Mouse (Mus musculus) midbrain, embryonic 14.5 days (tissue): ENCODE measurements around the gene Avil. TPM values are rescaled to one million over a fixed set of nuclear protein-coding genes. Genes with fewer than 3 reads are reported as not detected.
A peak's percentile ranks its signal among the peaks of the same experiment; 100 is the strongest.

ENCODE experiments used
- ATAC-seq: fragments of 200-750 bp; cut with Nextera tagmentation; 2 replicates; pipeline ENCODE4 v1.8.0; 2017; ENCODE audit warnings: moderate number of reproducible peaks, moderate library complexity; ENCODE audit not compliant: low FRiP score, low TSS enrichment
- DNase-seq: peaks from one replicate; pipeline ENCODE4 v3.0.0-alpha.2; 2015
- H3K27ac ChIP-seq: fragments of 300-500 bp; sonication (generic); replicated peaks from 2 replicates; pipeline ENCODE4 v1.5.1; 2014; ENCODE audit warnings: mild to moderate bottlenecking, low read depth, low read length, moderate library complexity
- H3K27me3 ChIP-seq: fragments of 300-500 bp; sonication (generic); 2 replicates; pipeline ENCODE4 v1.6.1; 2014; ENCODE audit warnings: low read length, control low read depth, mixed read lengths; ENCODE audit not compliant: control insufficient read depth, insufficient read depth
- H3K36me3 ChIP-seq: fragments of 300-500 bp; sonication (generic); 2 replicates; pipeline ENCODE4 v1.6.1; 2014; ENCODE audit warnings: low read length, control low read depth; ENCODE audit not compliant: control insufficient read depth, insufficient read depth
- H3K4me1 ChIP-seq: fragments of 300-500 bp; sonication (generic); 2 replicates; pipeline ENCODE4 v1.6.1; 2014; ENCODE audit warnings: mild to moderate bottlenecking, antibody characterized with exemption, low read length, control low read depth; ENCODE audit not compliant: control insufficient read depth, insufficient read depth
- H3K4me2 ChIP-seq: fragments of 300-500 bp; sonication (generic); 2 replicates; pipeline ENCODE4 v1.6.1; 2014; ENCODE audit warnings: mild to moderate bottlenecking, low read length, moderate library complexity
- H3K4me3 ChIP-seq: fragments of 300-500 bp; sonication (generic); replicated peaks from 2 replicates; pipeline ENCODE4 v1.5.1; 2014; ENCODE audit warnings: low read depth, low read length
- H3K9ac ChIP-seq: fragments of 300-500 bp; sonication (generic); replicated peaks from 2 replicates; pipeline ENCODE4 v1.6.1; 2014; ENCODE audit warnings: mild to moderate bottlenecking, low read length, moderate library complexity
- H3K9me3 ChIP-seq: fragments of 300-500 bp; sonication (generic); 2 replicates; pipeline ENCODE4 v1.6.1; 2016; ENCODE audit warnings: low read length, control low read depth, mixed read lengths; ENCODE audit not compliant: control insufficient read depth
- WGBS: fragments of 180-500 bp; shearing (Covaris S2); extraction: QIAGEN DNeasy Blood & Tissue Kit; methylation state at CpG from one replicate; pipeline ENCODE4 v1.1.7; 2014; 5-methylcytosine and 5-hydroxymethylcytosine counted together
- microRNA counts: library from miRNA; unstranded; fragments of <30 nt; microRNA quantifications from one replicate; lab custom pipeline; 2016
- microRNA-seq: library from miRNA; unstranded; fragments of <30 nt; microRNA quantifications from one replicate; pipeline ENCODE4, GENCODE M21; 2016
- polyA plus RNA-seq: library from polyadenylated mRNA; unstranded; fragments of >200 nt; fragmentation: Nextera tagmentation; extraction: Ambion mirVana; gene quantifications from 2 replicates; pipeline ENCODE4 v1.2.1, GENCODE M21; 2014

The Avil gene
- polyA plus RNA-seq, 1 experiment from 2014 or later = 2.1 TPM

- H3K4me3 ChIP-seq = peak overlapping the region; percentile 78
- peak; percentile 60 for DNase-seq
- H3K27ac ChIP-seq = peak overlapping the region; percentile 93
- ATAC-seq = peak; percentile 5; the same call in 1 of the 2 replicates
- H3K4me1 ChIP-seq = peaks cover 27% of the 10 kb centered on the region; the same call in 1 of the 2 replicates
- peak overlapping the region; percentile 82 for H3K4me2 ChIP-seq
- 13% methylated on average over 37 of the region's 37 CpGs for WGBS
- peak overlapping the region; percentile 95 for H3K9ac ChIP-seq
- H3K36me3 ChIP-seq = peaks cover 38% of the 10 kb centered on the region
- no peaks in the 10 kb centered on the region for H3K27me3 ChIP-seq
- no peaks in the 10 kb centered on the region for H3K9me3 ChIP-seq
Observed at GRCm38 (mm10) chr10:127063913-127064870, 63.7 kb downstream of the Avil start.

- DNase-seq (no peak), ATAC-seq (no peak)
- H3K4me3 ChIP-seq = no peak overlapping the region
- no peak overlapping the region for H3K9ac ChIP-seq
- H3K4me2 ChIP-seq = no peak overlapping the region
- peaks cover 38% of the 10 kb centered on the region for H3K36me3 ChIP-seq
- H3K9me3 ChIP-seq = no peaks in the 10 kb centered on the region
- H3K27ac ChIP-seq = no peak overlapping the region
- WGBS = 88% methylated on average over 9 of the region's 9 CpGs
- H3K27me3 ChIP-seq = no peaks in the 10 kb centered on the region
- peaks cover 29% of the 10 kb centered on the region for H3K4me1 ChIP-seq
Observed at GRCm38 (mm10) chr10:127065981-127066380, 65.5 kb downstream of the Avil start.

GRCm38 (mm10) chr10:127066519-127067018, 66.1 kb downstream of the Avil start:
- Histone ChIP-seq H3K36me3 (peaks cover 38% of the 10 kb centered on the region), H3K9ac (no peak overlapping the region), H3K4me3 (peak overlapping the region; percentile 9; the same call in 1 of the 2 replicates), H3K9me3 (no peaks in the 10 kb centered on the region), H3K4me2 (no peak overlapping the region), H3K27me3 (no peaks in the 10 kb centered on the region), H3K4me1 (peaks cover 31% of the 10 kb centered on the region), H3K27ac (no peak overlapping the region)
- DNase-seq (no peak), ATAC-seq (no peak)
- 90% methylated on average over 14 of the region's 14 CpGs for WGBS

- Histone ChIP-seq H3K4me2 (peak overlapping the region; percentile 95), H3K4me3 (peak overlapping the region; percentile 54), H3K9ac (peak overlapping the region; percentile 74), H3K27me3 (no peaks in the 10 kb centered on the region), H3K27ac (peak overlapping the region; percentile 85), H3K9me3 (no peaks in the 10 kb centered on the region), H3K4me1 (peaks cover 20% of the 10 kb centered on the region), H3K36me3 (peaks cover 38% of the 10 kb centered on the region)
- DNase-seq (no peak), ATAC-seq (no peak)
- WGBS = 81% methylated on average over 9 of the region's 9 CpGs
Observed at GRCm38 (mm10) chr10:127068360-127069038, 68.0 kb downstream of the Avil start.

- peak; percentile 82 for ATAC-seq
- Histone ChIP-seq H3K4me2 (peak overlapping the region; percentile 95), H3K27ac (peak overlapping the region; percentile 85), H3K27me3 (no peaks in the 10 kb centered on the region), H3K36me3 (peaks cover 38% of the 10 kb centered on the region), H3K4me1 (peaks cover 20% of the 10 kb centered on the region), H3K9me3 (no peaks in the 10 kb centered on the region), H3K9ac (peak overlapping the region; percentile 74), H3K4me3 (peak overlapping the region; percentile 54)
- 6% methylated on average over 30 of the region's 30 CpGs for WGBS
- DNase-seq = peak; percentile 89
Observed at GRCm38 (mm10) chr10:127069281-127070189, 69.0 kb downstream of the Avil start.

MicroRNAs within 50 kb of the gene (microRNA counts, 519-probe panel; counts per million panel counts)
- 3,936 counts per million, percentile 25 among the panel's probes with 10 or more counts for microRNA mmu-miR-26a (lab: Ali Mortazavi, UCI)
- not detected for microRNA mmu-miR-546 (lab: Ali Mortazavi, UCI)

Small RNAs within 50 kb of the gene (microRNA-seq; reads per million reads assigned to microRNA genes)
- gene Mir26a-2 = 36.9 reads per million, percentile 46 among the genes with 10 or more reads in this experiment
- gene Mir546 = 0.59 reads per million

Other genes starting within 250 kb of the Avil start
- 13.6 and 14.1 TPM in 2 replicates for gene Atp23, start 99.4 kb upstream of the Avil start, polyA plus RNA-seq
- 19.1 and 26.2 TPM in 2 replicates for gene Ctdsp2, start 22.0 kb upstream of the Avil start, polyA plus RNA-seq
- 56.0 and 64.9 TPM in 2 replicates for gene Tsfm, start 30.1 kb downstream of the Avil start, polyA plus RNA-seq
- 17.4 and 20.8 TPM in 2 replicates for gene Mettl1, start 40.7 kb downstream of the Avil start, polyA plus RNA-seq
- gene Eef1akmt3, start 40.8 kb downstream of the Avil start, polyA plus RNA-seq = 0.08 and 0.22 TPM in 2 replicates
- gene Cyp27b1, start 47.5 kb downstream of the Avil start, polyA plus RNA-seq = not detected in 2 replicates
- 11.8 and 17.4 TPM in 2 replicates for gene March9, start 59.5 kb downstream of the Avil start, polyA plus RNA-seq
- gene Cdk4, start 62.8 kb downstream of the Avil start, polyA plus RNA-seq = 1,072 and 1,231 TPM in 2 replicates
- gene Tspan31, start 69.6 kb downstream of the Avil start, polyA plus RNA-seq = 67.7 and 71.7 TPM in 2 replicates
- 8.1 and 13.1 TPM in 2 replicates for gene Agap2, start 74.6 kb downstream of the Avil start, polyA plus RNA-seq
- 82.1 and 82.7 TPM in 2 replicates for gene Os9, start 120.4 kb downstream of the Avil start, polyA plus RNA-seq
- gene B4galnt1, start 164.5 kb downstream of the Avil start, polyA plus RNA-seq = 66.8 and 74.1 TPM in 2 replicates
- gene Slc26a10, start 179.9 kb downstream of the Avil start, polyA plus RNA-seq = 0.58 and 0.66 TPM in 2 replicates
- 19.0 and 19.6 TPM in 2 replicates for gene Arhgef25, start 189.4 kb downstream of the Avil start, polyA plus RNA-seq
- gene Dtx3, start 195.0 kb downstream of the Avil start, polyA plus RNA-seq = 219 and 244 TPM in 2 replicates
- 12.5 and 14.6 TPM in 2 replicates for gene Pip4k2c, start 210.9 kb downstream of the Avil start, polyA plus RNA-seq